Mouse (Mus musculus) hindbrain, embryonic 15.5 days (tissue): Measurements from ENCODE around the gene Zfp26. TPM values are rescaled to one million over a fixed set of nuclear protein-coding genes. Genes with fewer than 3 reads are reported as not detected.

Source experiments
- ATAC-seq: fragments of 200-750 bp; cut with Nextera tagmentation; 2 replicates; pipeline ENCODE4 v1.8.0; 2017; ENCODE audit warnings: low read depth, moderate number of reproducible peaks, moderate TSS enrichment; ENCODE audit not compliant: low FRiP score
- H3K27ac ChIP-seq: fragments of 300-500 bp; sonication (generic); replicated peaks from 2 replicates; pipeline ENCODE4 v1.5.1; 2015; ENCODE audit warnings: mild to moderate bottlenecking, inconsistent platforms
- H3K27me3 ChIP-seq: fragments of 300-500 bp; sonication (generic); 2 replicates; pipeline ENCODE4 v1.6.1; 2015; ENCODE audit warnings: control low read depth, inconsistent platforms
- H3K36me3 ChIP-seq: fragments of 300-500 bp; sonication (generic); 2 replicates; pipeline ENCODE4 v1.6.1; 2015; ENCODE audit warnings: control low read depth, inconsistent platforms
- H3K4me1 ChIP-seq: fragments of 300-500 bp; sonication (generic); replicated peaks from 2 replicates; pipeline ENCODE4 v1.6.1; 2015; ENCODE audit warnings: control low read depth, inconsistent platforms
- H3K4me2 ChIP-seq: fragments of 300-500 bp; sonication (generic); 2 replicates; pipeline ENCODE4 v1.6.1; 2015; ENCODE audit warnings: moderate library complexity, mild to moderate bottlenecking, inconsistent platforms
- H3K4me3 ChIP-seq: fragments of 300-500 bp; sonication (generic); 2 replicates; pipeline ENCODE4 v1.5.1; 2015; ENCODE audit warnings: mild to moderate bottlenecking, inconsistent platforms
- H3K9ac ChIP-seq: fragments of 300-500 bp; sonication (generic); 2 replicates; pipeline ENCODE4 v1.6.1; 2015; ENCODE audit warnings: inconsistent platforms
- H3K9me3 ChIP-seq: fragments of 300-500 bp; sonication (generic); 2 replicates; pipeline ENCODE4 v1.6.1; 2016; ENCODE audit warnings: control low read depth, inconsistent platforms
- WGBS: fragments of 180-500 bp; shearing (Covaris S2); methylation state at CpG from one replicate; pipeline ENCODE4 v1.1.7; 2015; 5-methylcytosine and 5-hydroxymethylcytosine counted together
- polyA plus RNA-seq: library from polyadenylated mRNA; unstranded; fragments of >200 nt; fragmentation: Nextera tagmentation; extraction: Ambion mirVana; gene quantifications from 2 replicates; pipeline ENCODE4 v1.2.1, GENCODE M21; 2015

The Zfp26 gene
- polyA plus RNA-seq, 1 experiment from 2014 or later: 13.3 TPM

DNA sequence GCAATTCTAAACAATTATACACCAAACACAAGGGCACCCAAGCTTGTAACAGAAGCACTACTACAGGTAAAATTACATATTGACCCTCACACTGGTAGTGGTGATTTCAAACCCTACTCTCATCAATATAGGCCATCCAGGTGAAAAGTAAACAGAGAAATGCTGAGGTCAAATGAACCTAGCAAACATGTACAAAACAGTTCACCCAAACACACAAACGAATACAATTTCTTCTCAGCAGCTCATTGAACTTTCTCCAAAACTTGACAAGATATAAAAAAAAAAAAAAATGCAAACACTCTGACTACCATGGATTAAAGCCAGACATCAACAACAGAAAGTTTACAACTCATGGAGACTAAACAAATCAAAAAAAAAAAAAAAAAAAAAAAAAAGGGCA is 8.5 kb downstream of the Zfp26 start:
- Histone ChIP-seq H3K9ac (no peak overlapping the region), H3K4me1 (no peaks in the 10 kb centered on the region), H3K4me2 (no peak overlapping the region), H3K9me3 (no peaks in the 10 kb centered on the region), H3K27me3 (no peaks in the 10 kb centered on the region), H3K4me3 (no peak overlapping the region), H3K36me3 (peaks cover 35% of the 10 kb centered on the region), H3K27ac (no peak overlapping the region)
- WGBS: 100% methylated on average over 1 of the region's 1 CpGs
- ATAC-seq: no peak

DNA sequence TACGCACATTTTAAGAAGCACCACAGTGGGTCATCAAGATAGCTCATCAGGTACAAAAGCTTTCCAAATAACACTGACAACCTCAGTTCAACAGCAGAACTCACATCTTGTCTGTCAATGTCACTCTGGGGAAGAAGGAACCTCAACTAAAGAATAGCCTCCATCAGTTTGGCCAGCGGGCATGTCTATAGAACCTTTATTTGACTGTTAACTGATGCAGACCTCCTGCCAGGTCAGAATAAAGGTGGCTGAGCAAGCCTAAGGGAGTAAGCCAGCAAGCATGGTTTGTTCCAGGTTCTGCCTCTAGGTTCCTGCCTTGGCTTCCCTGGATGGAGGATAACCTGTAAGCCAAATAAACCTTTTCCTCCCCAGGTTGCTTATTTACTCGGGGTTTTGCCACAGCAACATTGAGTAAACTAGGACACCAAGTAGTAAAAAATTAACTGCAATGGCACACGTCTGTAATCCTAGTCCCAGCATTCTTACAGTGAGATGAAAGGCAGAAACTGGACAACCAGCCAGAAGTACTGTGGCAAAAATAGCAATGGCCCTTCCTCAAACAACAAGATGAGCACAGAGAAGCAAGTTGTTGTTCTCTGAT is 16.7 kb downstream of the Zfp26 start:
- Histone ChIP-seq H3K4me1 (no peaks in the 10 kb centered on the region), H3K9me3 (no peaks in the 10 kb centered on the region), H3K27me3 (no peaks in the 10 kb centered on the region), H3K4me3 (no peak overlapping the region), H3K9ac (no peak overlapping the region), H3K27ac (no peak overlapping the region), H3K36me3 (peaks cover 74% of the 10 kb centered on the region), H3K4me2 (no peak overlapping the region)
- WGBS: 80% methylated on average over 4 of the region's 4 CpGs
- ATAC-seq: no peak

DNA sequence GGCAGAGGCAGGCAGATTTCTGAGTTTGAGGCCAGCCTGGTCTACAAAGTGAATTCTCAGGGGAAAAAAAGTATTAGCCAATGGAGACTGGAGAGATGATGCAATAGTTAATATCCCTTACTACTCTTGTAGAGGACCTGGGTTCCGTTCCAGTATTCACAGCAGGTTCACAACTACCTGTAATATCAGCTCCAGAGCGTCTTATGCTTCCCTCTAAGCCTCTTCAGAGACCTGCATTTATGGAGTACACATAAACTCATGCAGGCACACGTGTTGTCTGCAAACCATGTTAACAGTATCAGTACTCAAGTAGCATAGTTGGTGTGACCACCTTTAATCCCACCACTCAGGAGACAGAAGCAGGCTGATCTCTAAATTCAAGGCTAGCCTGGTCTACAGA is 30.0 kb downstream of the Zfp26 start:
- no peak overlapping the region for H3K9ac ChIP-seq
- no peak for ATAC-seq
- no peaks in the 10 kb centered on the region for H3K9me3 ChIP-seq
- peaks cover 6% of the 10 kb centered on the region for H3K36me3 ChIP-seq
- no peaks in the 10 kb centered on the region for H3K4me1 ChIP-seq
- no peak overlapping the region for H3K4me2 ChIP-seq
- H3K4me3 ChIP-seq: no peak overlapping the region
- H3K27ac ChIP-seq: no peak overlapping the region
- WGBS: 86% methylated on average over 3 of the region's 3 CpGs
- H3K27me3 ChIP-seq: no peaks in the 10 kb centered on the region

DNA sequence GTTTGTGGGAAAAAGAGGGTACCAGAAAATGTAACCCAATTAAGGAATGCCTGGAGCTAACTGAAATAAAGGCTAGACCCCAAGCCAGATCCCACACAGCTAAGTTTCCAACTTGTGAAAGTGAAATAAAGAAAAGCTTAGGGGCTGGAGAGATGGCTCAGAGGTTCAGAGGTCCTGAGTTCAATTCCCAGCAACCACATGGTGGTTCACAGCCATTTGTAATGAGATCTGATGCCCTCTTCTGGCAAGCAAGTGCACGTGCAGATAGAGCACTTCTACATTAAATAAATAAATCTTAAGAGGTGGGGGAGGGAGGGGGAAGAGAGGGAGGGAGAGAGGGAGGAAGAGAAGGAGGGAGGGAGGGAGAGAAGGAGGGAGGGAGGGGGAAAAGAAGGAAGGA is 48.5 kb downstream of the Zfp26 start:
- no peak overlapping the region for H3K4me2 ChIP-seq
- WGBS: 18% methylated on average over 1 of the region's 1 CpGs
- no peak for ATAC-seq

DNA sequence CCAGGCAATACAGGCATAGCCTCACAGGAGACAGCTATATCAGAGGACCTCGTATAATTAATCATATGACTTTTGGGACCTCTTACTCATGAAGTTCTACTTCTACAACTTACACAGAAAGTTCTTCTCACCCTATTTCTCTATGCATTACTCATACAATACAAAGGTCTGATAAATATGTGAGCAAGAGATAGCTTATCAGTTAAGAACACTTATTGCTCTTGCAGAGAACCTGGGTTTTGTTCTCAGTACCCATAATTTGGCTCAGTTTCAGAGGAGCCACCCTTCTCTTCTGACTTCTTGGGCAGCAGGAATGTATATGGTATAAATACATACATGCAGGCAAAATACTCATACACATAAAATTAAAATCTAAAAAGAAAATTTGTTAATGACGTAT is 50.6 kb downstream of the Zfp26 start:
- no peak overlapping the region for H3K4me2 ChIP-seq
- WGBS: 92% methylated on average over 2 of the region's 2 CpGs
- no peak for ATAC-seq

More for the DNA sequence above, 48.5 kb downstream of the Zfp26 start:
- H3K9me3 ChIP-seq: no peaks in the 10 kb centered on the region
- no peak overlapping the region for H3K27ac ChIP-seq
- no peak overlapping the region for H3K9ac ChIP-seq
- no peak overlapping the region for H3K4me3 ChIP-seq
- no peaks in the 10 kb centered on the region for H3K36me3 ChIP-seq
- no peaks in the 10 kb centered on the region for H3K27me3 ChIP-seq
- H3K4me1 ChIP-seq: no peaks in the 10 kb centered on the region

DNA sequence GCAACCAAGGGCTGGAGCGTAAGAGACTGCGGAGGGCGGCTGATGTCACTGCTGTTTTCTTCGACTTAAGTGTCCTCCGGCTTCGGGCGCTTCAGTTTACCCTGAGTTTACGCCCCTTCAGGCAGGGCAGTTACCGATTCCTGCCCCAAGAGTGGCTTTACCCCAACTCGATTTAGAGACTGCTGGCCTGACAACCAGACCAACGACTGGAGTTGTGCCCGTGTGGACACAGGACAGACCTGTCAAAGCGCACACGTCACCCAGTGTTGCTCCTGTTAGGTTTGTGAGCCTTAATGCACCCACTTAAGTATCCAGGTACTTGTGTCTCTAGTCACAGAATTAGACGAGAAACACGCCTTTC is 74.6 kb downstream of the Zfp26 start:
- Histone ChIP-seq H3K27me3 (no peaks in the 10 kb centered on the region), H3K4me2 (peak overlapping the region; percentile 68), H3K4me1 (peaks cover 20% of the 10 kb centered on the region), H3K9ac (peak overlapping the region; percentile 48), H3K36me3 (no peaks in the 10 kb centered on the region), H3K9me3 (no peaks in the 10 kb centered on the region), H3K27ac (peak overlapping the region; percentile 80), H3K4me3 (peak overlapping the region; percentile 66)
- 15% methylated on average over 16 of the region's 16 CpGs for WGBS
- ATAC-seq: no peak; the same call in 1 of the 2 replicates

More for the DNA sequence above, 50.6 kb downstream of the Zfp26 start:
- Histone ChIP-seq H3K4me3 (no peak overlapping the region), H3K27me3 (no peaks in the 10 kb centered on the region), H3K9ac (no peak overlapping the region), H3K4me1 (no peaks in the 10 kb centered on the region), H3K27ac (no peak overlapping the region), H3K9me3 (no peaks in the 10 kb centered on the region), H3K36me3 (no peaks in the 10 kb centered on the region)

DNA sequence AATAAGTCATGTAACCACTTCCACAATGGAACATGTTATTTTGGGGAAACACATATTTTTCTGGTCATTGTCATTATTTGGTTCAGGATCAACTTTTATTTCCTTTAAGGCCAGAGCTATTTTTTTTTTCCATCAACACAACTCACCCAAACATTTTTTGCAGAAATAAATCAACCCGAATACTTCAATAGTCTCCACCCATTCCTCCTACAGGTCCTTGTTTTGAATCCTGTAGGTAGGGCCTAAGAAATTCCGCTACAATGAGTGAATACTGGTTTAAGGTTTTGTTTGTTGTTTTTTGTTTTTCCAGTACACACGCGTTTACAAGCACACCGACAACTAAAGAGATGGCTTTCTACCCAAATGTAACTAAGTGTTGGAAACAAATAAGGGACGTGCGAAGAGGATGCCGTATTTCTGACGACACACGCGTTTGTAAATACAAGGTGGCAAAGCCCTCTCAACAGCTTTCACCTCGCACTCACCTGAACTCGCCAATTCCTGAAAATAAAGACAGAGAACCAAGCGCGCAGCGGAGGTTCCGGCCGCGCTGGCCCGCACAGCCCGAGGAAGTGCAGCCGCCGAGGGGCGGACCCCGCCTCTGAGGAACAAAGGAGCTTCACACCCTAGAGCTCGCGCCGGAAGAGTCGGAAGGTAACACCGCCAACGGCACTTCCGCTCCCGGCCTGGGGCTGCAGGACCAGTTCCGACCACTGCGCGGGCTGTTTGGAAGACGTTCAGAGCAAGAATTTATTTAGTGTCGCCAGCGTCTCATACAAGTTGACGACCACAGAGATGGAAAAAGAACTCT is 75.2 kb downstream of the Zfp26 start, which contains the start of gene Zfp560:
Zfp560 (minus strand) TSS at position 646 of the 811 bp plus-strand sequence.
- H3K9ac ChIP-seq: peak within 1 kb of the TSS; percentile 48
- no peaks in the 10 kb centered on the region for H3K27me3 ChIP-seq
- H3K4me1 ChIP-seq: peaks cover 20% of the 10 kb centered on the region
- H3K4me2 ChIP-seq: peak within 1 kb of the TSS; percentile 68
- H3K9me3 ChIP-seq: no peaks in the 10 kb centered on the region
- 2% methylated on average over 40 of the region's 40 CpGs for WGBS
- peak; percentile 99 for ATAC-seq
- H3K4me3 ChIP-seq: peak within 1 kb of the TSS; percentile 66
- H3K27ac ChIP-seq: peak within 1 kb of the TSS; percentile 80
- H3K36me3 ChIP-seq: no peaks in the 10 kb centered on the region

DNA sequence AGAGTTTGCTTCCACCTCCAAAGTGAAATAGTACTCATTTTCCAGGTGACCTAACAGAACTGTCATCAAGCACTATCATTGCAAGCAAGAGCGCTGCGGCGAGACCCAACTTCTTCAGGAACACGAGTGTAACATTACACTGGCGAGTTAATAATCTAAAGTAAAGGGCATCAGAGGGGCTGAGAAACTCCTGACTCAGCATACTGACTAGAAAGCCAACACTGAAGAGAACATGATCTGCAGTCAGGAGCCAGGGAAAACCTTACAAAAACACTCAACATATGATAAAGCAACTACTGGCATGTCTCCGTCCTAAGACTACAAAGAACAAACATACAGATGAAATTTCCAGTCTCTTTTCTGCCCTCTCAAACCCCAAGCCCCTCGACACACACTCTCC is 76.3 kb downstream of the Zfp26 start:
- Histone ChIP-seq H3K27ac (no peak overlapping the region), H3K4me3 (peak overlapping the region; percentile 66), H3K4me2 (peak overlapping the region; percentile 68), H3K9ac (peak overlapping the region; percentile 48; the same call in 1 of the 2 replicates), H3K27me3 (no peaks in the 10 kb centered on the region), H3K4me1 (peaks cover 20% of the 10 kb centered on the region), H3K36me3 (no peaks in the 10 kb centered on the region), H3K9me3 (no peaks in the 10 kb centered on the region)
- WGBS: 90% methylated on average over 7 of the region's 7 CpGs
- ATAC-seq: no peak

Other genes starting within 250 kb of the Zfp26 start
- not detected in 2 replicates for gene Olfr871, start 248.0 kb downstream of the Zfp26 start, polyA plus RNA-seq
- gene Olfr872, start 223.0 kb downstream of the Zfp26 start, polyA plus RNA-seq: not detected in 2 replicates
- gene Olfr39, start 177.8 kb downstream of the Zfp26 start, polyA plus RNA-seq: not detected in 2 replicates
- gene Olfr873, start 161.6 kb downstream of the Zfp26 start, polyA plus RNA-seq: not detected in 2 replicates
- 0.18 TPM in 1 of 2 replicates, not detected in the other for gene Olfr18, start 124.1 kb downstream of the Zfp26 start, polyA plus RNA-seq
- 33.9 and 38.0 TPM in 2 replicates for gene Zfp560, start 75.0 kb downstream of the Zfp26 start, polyA plus RNA-seq
- gene Zfp426, start 32.6 kb upstream of the Zfp26 start, polyA plus RNA-seq: 29.0 and 31.3 TPM in 2 replicates
- 93.9 and 99.2 TPM in 2 replicates for gene Zfp266, start 61.3 kb upstream of the Zfp26 start, polyA plus RNA-seq
- gene Zfp846, start 121.1 kb upstream of the Zfp26 start, polyA plus RNA-seq: 45.0 and 45.3 TPM in 2 replicates
- gene Ubl5, start 182.7 kb upstream of the Zfp26 start, polyA plus RNA-seq: 441 and 476 TPM in 2 replicates
- gene Fbxl12, start 184.6 kb upstream of the Zfp26 start, polyA plus RNA-seq: 13.8 TPM in 2 replicates
- gene Pin1, start 191.9 kb upstream of the Zfp26 start, polyA plus RNA-seq: 66.0 and 66.3 TPM in 2 replicates